Mouse (Mus musculus) c-Kit-positive CD71-negative TER-119-negative erythroid progenitor cells, embryonic 14.5 days (primary cell): ENCODE measurements around the gene Cactin.

Source experiments
- DNase-seq: peaks from one replicate; pipeline ENCODE4 v3.0.0-alpha.2; 2013; ENCODE audit warnings: low read depth

Cactin gene

DNA sequence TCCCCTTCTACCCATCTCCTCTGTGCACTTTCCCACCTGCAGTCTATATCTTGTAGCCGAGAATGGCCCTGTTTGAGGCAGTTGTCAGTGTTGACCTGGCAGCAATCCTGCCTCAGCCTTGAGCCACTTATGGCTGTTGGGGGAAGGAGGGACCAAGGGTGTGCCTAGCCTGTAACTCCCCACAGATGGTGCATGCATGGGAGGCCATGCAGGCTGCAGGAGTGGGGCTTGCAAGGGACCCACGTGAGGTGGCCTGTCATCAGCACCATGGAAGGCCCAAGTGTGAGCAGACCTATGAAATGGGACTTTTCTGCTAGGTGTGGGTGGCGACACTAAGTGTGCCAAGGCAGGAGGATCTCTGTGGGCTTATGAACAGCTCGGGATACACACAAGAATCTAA is 44.2 kb downstream of the Cactin start:
- no peak for DNase-seq

GRCm38 (mm10) chr10:81365672-81366476 is 45.0 kb downstream of the Cactin start, which contains the start of gene 4930404N11Rik:
Gene 4930404N11Rik (minus strand): TSS chr10:81365816.
- no peak for DNase-seq

DNA sequence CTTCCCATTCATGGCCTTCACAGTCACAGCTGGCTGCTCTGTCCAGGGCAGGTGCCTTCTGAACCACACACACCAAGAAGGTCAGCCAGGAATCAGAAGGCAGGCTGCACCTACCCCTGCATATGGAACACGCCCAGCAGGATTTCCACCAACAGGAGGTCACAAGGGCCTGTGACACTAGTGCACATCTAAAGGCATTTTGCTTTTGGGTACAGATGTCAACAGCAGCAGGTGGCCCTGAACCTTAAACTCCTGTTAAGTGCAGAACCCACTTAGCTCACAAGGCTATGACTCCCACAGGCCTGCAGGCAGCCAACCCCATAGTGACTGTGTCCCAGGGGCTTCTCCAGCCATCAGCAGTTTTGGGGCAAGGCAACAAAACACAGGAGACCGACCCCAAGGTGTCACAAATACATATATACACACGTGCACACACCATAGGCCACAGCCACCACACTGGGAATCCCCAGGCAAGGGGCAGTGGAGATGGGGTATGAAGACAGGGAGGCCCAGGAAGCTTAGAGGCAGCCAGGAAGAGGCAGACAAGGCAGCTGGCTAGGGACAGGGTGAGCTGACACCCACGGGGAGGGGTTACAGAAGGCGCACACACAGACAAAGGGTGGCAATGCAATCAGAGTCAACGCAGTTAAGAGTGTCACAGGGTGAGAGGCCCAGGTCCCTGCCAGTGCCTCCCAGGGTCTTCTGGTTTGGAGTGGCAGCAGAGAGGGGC is 45.7 kb downstream of the Cactin start:
- DNase-seq, result no peak

DNA sequence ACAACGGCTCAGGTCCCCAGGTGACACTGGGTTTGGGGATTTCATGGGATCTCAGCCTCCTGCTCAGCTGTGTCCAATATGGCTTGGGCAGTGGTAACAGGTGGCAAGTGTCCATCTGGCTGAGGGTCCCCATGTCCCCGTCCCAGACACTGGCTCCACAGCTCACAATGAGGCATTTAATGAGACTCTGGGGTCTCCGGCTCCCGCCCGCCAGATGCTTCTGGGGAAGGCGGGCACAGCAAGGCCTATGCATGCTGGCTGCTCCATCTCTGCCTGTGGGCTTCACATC is 46.2 kb downstream of the Cactin start:
- no peak for DNase-seq

GRCm38 (mm10) chr10:81375322-81375721 is 54.4 kb downstream of the Cactin start:
- no peak for DNase-seq
